Mouse (Mus musculus) midbrain, embryonic 16.5 days (tissue): Measurements from ENCODE around the gene Rgs7bp. TPM values are rescaled to one million over a fixed set of nuclear protein-coding genes. Genes with fewer than 3 reads are reported as not detected.

Experiments used
- ATAC-seq: fragments of 200-750 bp; cut with Nextera tagmentation; 2 replicates; pipeline ENCODE4 v1.8.0; 2017; ENCODE audit warnings: moderate TSS enrichment
- H3K27ac ChIP-seq: fragments of 300-500 bp; sonication (generic); 2 replicates; pipeline ENCODE4 v1.5.1; 2014; ENCODE audit warnings: mild to moderate bottlenecking, low read length, mixed read lengths
- H3K27me3 ChIP-seq: fragments of 300-500 bp; sonication (generic); 2 replicates; pipeline ENCODE4 v1.6.1; 2014; ENCODE audit warnings: low read depth, low read length, mixed read lengths; ENCODE audit not compliant: control insufficient read depth, insufficient read depth
- H3K36me3 ChIP-seq: fragments of 300-500 bp; sonication (generic); 2 replicates; pipeline ENCODE4 v1.6.1; 2014; ENCODE audit warnings: mild to moderate bottlenecking, low read length, moderate library complexity, mixed read lengths; ENCODE audit not compliant: control insufficient read depth, insufficient read depth
- H3K4me1 ChIP-seq: fragments of 300-500 bp; sonication (generic); 2 replicates; pipeline ENCODE4 v1.6.1; 2014; ENCODE audit warnings: mild to moderate bottlenecking, low read length, mixed read lengths; ENCODE audit not compliant: control insufficient read depth, insufficient read depth
- H3K4me2 ChIP-seq: fragments of 300-500 bp; sonication (generic); 2 replicates; pipeline ENCODE4 v1.6.1; 2014; ENCODE audit warnings: mild to moderate bottlenecking, low read length, mixed read lengths
- H3K4me3 ChIP-seq: fragments of 300-500 bp; sonication (generic); 2 replicates; pipeline ENCODE4 v1.5.1; 2014; ENCODE audit warnings: low read depth, mild to moderate bottlenecking, low read length, moderate library complexity, mixed read lengths
- H3K9ac ChIP-seq: fragments of 300-500 bp; sonication (generic); 2 replicates; pipeline ENCODE4 v1.6.1; 2014; ENCODE audit warnings: low read depth, low read length, mixed read lengths
- H3K9me3 ChIP-seq: fragments of 300-500 bp; sonication (generic); replicated peaks from 2 replicates; pipeline ENCODE4 v1.6.1; 2014; ENCODE audit warnings: mild to moderate bottlenecking, low read length, mixed read lengths; ENCODE audit not compliant: control insufficient read depth, poor library complexity, severe bottlenecking
- WGBS: fragments of 180-500 bp; shearing (Covaris S2); extraction: QIAGEN DNeasy Blood & Tissue Kit; methylation state at CpG from one replicate; pipeline ENCODE4 v1.1.7; 2014; 5-methylcytosine and 5-hydroxymethylcytosine counted together
- polyA plus RNA-seq: library from polyadenylated mRNA; unstranded; fragments of >200 nt; fragmentation: Nextera tagmentation; extraction: Ambion mirVana; gene quantifications from 2 replicates; pipeline ENCODE4 v1.2.1, GENCODE M21; 2015

The Rgs7bp gene
- 5.0 and 5.8 TPM in 2 replicates for polyA plus RNA-seq

GRCm38 (mm10) chr13:105054181-105054940 is at the start of gene Rgs7bp:
TSS of gene Rgs7bp (minus strand) at chr13:105054930.
- ATAC-seq: peak; percentile 90

GRCm38 (mm10) chr13:105104385-105104784 is 49.7 kb upstream of the Rgs7bp start:
- 89% methylated on average over 2 of the region's 2 CpGs for WGBS
- Histone ChIP-seq H3K27me3 (no peaks in the 10 kb centered on the region), H3K9ac (no peak overlapping the region), H3K4me3 (no peak overlapping the region), H3K9me3 (no peaks in the 10 kb centered on the region), H3K36me3 (no peaks in the 10 kb centered on the region), H3K4me1 (no peaks in the 10 kb centered on the region), H3K27ac (no peak overlapping the region), H3K4me2 (no peak overlapping the region)
- ATAC-seq: no peak

More at GRCm38 (mm10) chr13:105054181-105054940, at the start of gene Rgs7bp:
- peak within 1 kb of the TSS; percentile 66 for H3K4me3 ChIP-seq
- peak within 1 kb of the TSS; percentile 73 for H3K9ac ChIP-seq
- 0% methylated on average over 59 of the region's 75 CpGs for WGBS
- no peaks in the 10 kb centered on the region for H3K9me3 ChIP-seq
- no peaks in the 10 kb centered on the region for H3K36me3 ChIP-seq
- H3K4me2 ChIP-seq: peak within 1 kb of the TSS; percentile 67
- H3K27me3 ChIP-seq: no peaks in the 10 kb centered on the region
- H3K27ac ChIP-seq: peak within 1 kb of the TSS; percentile 91
- peaks cover 19% of the 10 kb centered on the region for H3K4me1 ChIP-seq

GRCm38 (mm10) chr13:105100705-105101104 is 46.0 kb upstream of the Rgs7bp start:
- no peak overlapping the region for H3K4me3 ChIP-seq
- no peak for ATAC-seq
- 80% methylated on average over 4 of the region's 4 CpGs for WGBS

GRCm38 (mm10) chr13:105096316-105096715 is 41.6 kb upstream of the Rgs7bp start:
- Histone ChIP-seq H3K9ac (no peak overlapping the region), H3K27ac (no peak overlapping the region), H3K4me2 (no peak overlapping the region), H3K4me1 (no peaks in the 10 kb centered on the region), H3K27me3 (no peaks in the 10 kb centered on the region), H3K36me3 (no peaks in the 10 kb centered on the region), H3K9me3 (no peaks in the 10 kb centered on the region), H3K4me3 (no peak overlapping the region)
- no peak for ATAC-seq
- 70% methylated on average over 2 of the region's 2 CpGs for WGBS

More at GRCm38 (mm10) chr13:105100705-105101104, 46.0 kb upstream of the Rgs7bp start:
- Histone ChIP-seq H3K4me2 (no peak overlapping the region), H3K27ac (no peak overlapping the region), H3K9me3 (no peaks in the 10 kb centered on the region), H3K27me3 (no peaks in the 10 kb centered on the region), H3K36me3 (no peaks in the 10 kb centered on the region), H3K9ac (no peak overlapping the region), H3K4me1 (no peaks in the 10 kb centered on the region)

DNA sequence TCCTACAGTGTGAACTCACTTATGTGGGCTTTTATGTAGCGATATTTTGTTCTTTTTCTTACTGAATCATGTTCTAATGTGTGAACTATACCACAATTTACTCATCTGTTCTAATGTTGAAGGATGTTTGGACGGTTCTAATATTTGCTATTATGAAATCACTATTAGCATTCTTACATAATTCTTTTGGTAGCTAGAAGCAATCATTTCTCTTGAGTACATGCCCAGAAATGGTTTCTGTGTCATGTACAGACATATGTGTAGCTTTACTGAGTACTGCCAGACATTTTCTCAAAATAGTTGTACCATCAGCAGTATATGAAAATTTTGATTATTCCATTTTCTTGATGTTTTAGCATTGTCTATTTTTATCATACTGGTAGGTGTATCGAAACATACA is 34.5 kb upstream of the Rgs7bp start:
- no peaks in the 10 kb centered on the region for H3K27me3 ChIP-seq
- no peaks in the 10 kb centered on the region for H3K4me1 ChIP-seq
- no peaks in the 10 kb centered on the region for H3K9me3 ChIP-seq
- no peak overlapping the region for H3K4me2 ChIP-seq
- 96% methylated on average over 3 of the region's 3 CpGs for WGBS
- H3K4me3 ChIP-seq: no peak overlapping the region
- H3K36me3 ChIP-seq: no peaks in the 10 kb centered on the region
- no peak overlapping the region for H3K27ac ChIP-seq
- no peak overlapping the region for H3K9ac ChIP-seq
- no peak for ATAC-seq

DNA sequence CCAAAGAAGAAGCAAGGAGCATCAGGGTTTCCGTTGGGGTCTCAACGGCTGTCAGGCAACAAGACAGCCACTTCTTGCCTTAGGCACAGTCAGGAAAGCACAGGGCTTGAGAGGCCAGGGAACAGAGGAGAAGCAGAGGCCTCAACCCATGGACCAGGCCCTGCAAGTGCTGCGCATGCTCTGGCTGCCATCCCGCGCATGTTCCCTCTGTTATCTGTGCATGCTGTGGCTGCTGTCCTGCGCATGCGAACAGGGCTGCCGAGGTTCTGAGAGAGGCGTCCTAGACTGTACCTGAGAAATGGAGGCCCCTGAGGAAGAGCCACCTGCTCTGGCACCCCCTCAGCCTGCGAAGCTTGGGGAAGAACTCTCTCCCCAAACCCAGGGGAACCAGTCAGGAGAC is 27.1 kb upstream of the Rgs7bp start, which contains the start of gene 4933425L06Rik:
TSS of gene 4933425L06Rik (plus strand) at position 261 of the 400 bp plus-strand sequence.
- Histone ChIP-seq H3K27ac (no peak within 1 kb of the TSS), H3K9ac (no peak within 1 kb of the TSS), H3K9me3 (no peaks in the 10 kb centered on the region), H3K27me3 (no peaks in the 10 kb centered on the region), H3K4me2 (no peak within 1 kb of the TSS), H3K4me1 (peaks cover 2% of the 10 kb centered on the region; the same call in 1 of the 2 replicates), H3K4me3 (no peak within 1 kb of the TSS), H3K36me3 (no peaks in the 10 kb centered on the region)
- 94% methylated on average over 10 of the region's 10 CpGs for WGBS
- no peak for ATAC-seq

- ATAC-seq: no peak
- 71% methylated on average over 6 of the region's 7 CpGs for WGBS
Observed at GRCm38 (mm10) chr13:105066890-105067845, 12.4 kb upstream of the Rgs7bp start.

DNA sequence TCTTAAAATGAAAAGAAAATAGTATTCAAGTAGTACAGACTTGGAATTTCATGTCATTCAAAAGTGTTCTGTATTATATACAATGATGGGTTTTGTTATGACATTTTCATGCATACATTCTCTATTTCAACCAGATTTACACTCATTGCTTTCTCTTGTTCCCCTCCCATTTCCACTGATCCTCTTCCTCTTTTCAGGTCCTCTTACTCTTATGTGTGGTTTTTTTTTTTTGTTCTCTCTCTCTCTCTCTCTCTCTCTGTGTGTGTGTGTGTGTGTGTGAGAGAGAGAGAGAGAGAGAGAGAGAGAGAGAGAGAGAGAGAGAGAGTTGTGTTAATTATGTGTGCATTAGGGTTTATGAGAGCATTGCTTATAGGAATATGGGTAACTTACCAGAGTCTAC is 11.4 kb upstream of the Rgs7bp start:
- H3K9me3 ChIP-seq: no peaks in the 10 kb centered on the region
- H3K9ac ChIP-seq: no peak overlapping the region
- no peaks in the 10 kb centered on the region for H3K4me1 ChIP-seq
- no peak overlapping the region for H3K27ac ChIP-seq
- H3K4me2 ChIP-seq: no peak overlapping the region
- ATAC-seq: no peak
- H3K36me3 ChIP-seq: no peaks in the 10 kb centered on the region
- H3K27me3 ChIP-seq: no peaks in the 10 kb centered on the region
- no peak overlapping the region for H3K4me3 ChIP-seq

More at GRCm38 (mm10) chr13:105066890-105067845, 12.4 kb upstream of the Rgs7bp start:
- Histone ChIP-seq H3K36me3 (no peaks in the 10 kb centered on the region), H3K9me3 (no peaks in the 10 kb centered on the region), H3K9ac (no peak overlapping the region), H3K4me2 (no peak overlapping the region), H3K27me3 (no peaks in the 10 kb centered on the region), H3K4me3 (no peak overlapping the region), H3K4me1 (no peaks in the 10 kb centered on the region), H3K27ac (no peak overlapping the region)
